Mouse (Mus musculus): ENCODE data around the gene Nos1ap.

The Nos1ap gene

GRCm38 (mm10) chr1:170589219-170590040, at the start of gene Nos1ap:
Gene Nos1ap, minus strand, starts transcription at chr1:170589861.
- no peak for DNase-seq (ENCODE audit: low read depth)

- DNase-seq (ENCODE audit: low read depth) = no peak
Observed at GRCm38 (mm10) chr1:170638941-170639340, 49.3 kb upstream of the Nos1ap start.

- DNase-seq (ENCODE audit: low read depth) = no peak
Observed at GRCm38 (mm10) chr1:170632856-170633255, 43.2 kb upstream of the Nos1ap start.

GRCm38 (mm10) chr1:170632385-170632784, 42.7 kb upstream of the Nos1ap start:
- peak; percentile 95 for DNase-seq (ENCODE audit: low read depth)

- no peak for DNase-seq (ENCODE audit: low read depth)
Observed at GRCm38 (mm10) chr1:170631571-170631970, 41.9 kb upstream of the Nos1ap start.

GRCm38 (mm10) chr1:170630489-170630888, 40.8 kb upstream of the Nos1ap start:
- no peak for DNase-seq (ENCODE audit: low read depth)

GRCm38 (mm10) chr1:170623432-170623831, 33.8 kb upstream of the Nos1ap start:
- no peak for DNase-seq (ENCODE audit: low read depth)

GRCm38 (mm10) chr1:170622934-170623333, 33.3 kb upstream of the Nos1ap start:
- no peak for DNase-seq (ENCODE audit: low read depth)

- no peak for DNase-seq (ENCODE audit: low read depth)
Observed at GRCm38 (mm10) chr1:170619686-170620374, 30.2 kb upstream of the Nos1ap start.

GRCm38 (mm10) chr1:170612968-170613872, 23.6 kb upstream of the Nos1ap start:
- DNase-seq (ENCODE audit: low read depth) = peak; percentile 80

GRCm38 (mm10) chr1:170611631-170612030, 22.0 kb upstream of the Nos1ap start:
- no peak for DNase-seq (ENCODE audit: low read depth)

- DNase-seq (ENCODE audit: low read depth) = no peak
Observed at GRCm38 (mm10) chr1:170610695-170611094, 21.0 kb upstream of the Nos1ap start.

- DNase-seq (ENCODE audit: low read depth) = no peak
Observed at GRCm38 (mm10) chr1:170610289-170610688, 20.6 kb upstream of the Nos1ap start.

GRCm38 (mm10) chr1:170609872-170610271, 20.2 kb upstream of the Nos1ap start:
- DNase-seq (ENCODE audit: low read depth) = no peak

GRCm38 (mm10) chr1:170608461-170609071, 18.9 kb upstream of the Nos1ap start:
- no peak for DNase-seq (ENCODE audit: low read depth)

GRCm38 (mm10) chr1:170607231-170607917, 17.7 kb upstream of the Nos1ap start:
- no peak for DNase-seq (ENCODE audit: low read depth)

GRCm38 (mm10) chr1:170605228-170606001, 15.8 kb upstream of the Nos1ap start:
- peak; percentile 39 for DNase-seq (ENCODE audit: low read depth)

- DNase-seq (ENCODE audit: low read depth) = no peak
Observed at GRCm38 (mm10) chr1:170594575-170594974, 4.9 kb upstream of the Nos1ap start.

- DNase-seq (ENCODE audit: low read depth) = no peak
Observed at GRCm38 (mm10) chr1:170590531-170590930, 870 bp upstream of the Nos1ap start.

- no peak for DNase-seq (ENCODE audit: low read depth)
Observed at GRCm38 (mm10) chr1:170590041-170590360, 340 bp upstream of the Nos1ap start.

GRCm38 (mm10) chr1:170588879-170589218, 812 bp downstream of the Nos1ap start:
- DNase-seq (ENCODE audit: low read depth) = no peak
